Mouse (Mus musculus): ENCODE results near the gene Zfp87.

The Zfp87 gene

GRCm38 (mm10) chr13:67525753-67526410 lies at the start of gene Zfp87, which contains the start of gene Gm26965:
TSS of gene Zfp87 (minus strand) at chr13:67526177.
TSS of gene Gm26965 (minus strand) at chr13:67526151.
- peak; percentile 83 for DNase-seq (ENCODE audit: low read depth, low spot score)

- no peak for DNase-seq (ENCODE audit: low read depth, low spot score)
Measured at GRCm38 (mm10) chr13:67572591-67573189, 46.7 kb upstream of the Zfp87 start.

GRCm38 (mm10) chr13:67553730-67554129 lies 27.8 kb upstream of the Zfp87 start, which contains the start of gene Zfp748:
TSS of gene Zfp748 (minus strand) at chr13:67553830.
- DNase-seq (ENCODE audit: low read depth, low spot score): no peak

- DNase-seq (ENCODE audit: low read depth, low spot score): peak; percentile 79
Measured at GRCm38 (mm10) chr13:67552505-67553346, 26.7 kb upstream of the Zfp87 start.

- DNase-seq (ENCODE audit: low read depth, low spot score): no peak
Measured at GRCm38 (mm10) chr13:67545941-67546340, 20.0 kb upstream of the Zfp87 start.

GRCm38 (mm10) chr13:67527049-67527730 lies 1.2 kb upstream of the Zfp87 start:
- no peak for DNase-seq (ENCODE audit: low read depth, low spot score)

- DNase-seq (ENCODE audit: low read depth, low spot score): no peak
Measured at GRCm38 (mm10) chr13:67500908-67501307, 25.1 kb downstream of the Zfp87 start.

- DNase-seq (ENCODE audit: low read depth, low spot score): peak; percentile 69
Measured at GRCm38 (mm10) chr13:67500084-67500719, 25.8 kb downstream of the Zfp87 start, which contains the start of gene Zfp58. TSS of gene Zfp58 (minus strand) at chr13:67500555.

GRCm38 (mm10) chr13:67495631-67496030 lies 30.3 kb downstream of the Zfp87 start:
- DNase-seq (ENCODE audit: low read depth, low spot score): no peak

GRCm38 (mm10) chr13:67484424-67484811 lies 41.6 kb downstream of the Zfp87 start:
- DNase-seq (ENCODE audit: low read depth, low spot score): no peak

- DNase-seq (ENCODE audit: low read depth, low spot score): peak; percentile 74
Measured at GRCm38 (mm10) chr13:67483625-67484423, 42.2 kb downstream of the Zfp87 start, which contains the start of gene Zfp874b. TSS of gene Zfp874b (minus strand) at chr13:67484258.

- no peak for DNase-seq (ENCODE audit: low read depth, low spot score)
Measured at GRCm38 (mm10) chr13:67481528-67481927, 44.4 kb downstream of the Zfp87 start.

GRCm38 (mm10) chr13:67469274-67469673 lies 56.7 kb downstream of the Zfp87 start:
- no peak for DNase-seq (ENCODE audit: low read depth, low spot score)
